Mouse (Mus musculus) bone marrow, adult 2 months (tissue): Measurements from ENCODE around the gene Ercc6. TPM values are rescaled to one million over a fixed set of nuclear protein-coding genes. Genes with fewer than 3 reads are reported as not detected.
A peak's percentile ranks its signal among the peaks of the same experiment; 100 is the strongest.

Experiments used
- H3K27ac ChIP-seq: fragments of 200-500 bp; 2 replicates; pipeline ENCODE4 v1.5.1; 2012; ENCODE audit warnings: low read depth, mild to moderate bottlenecking, control low read depth, inconsistent platforms, low read length; ENCODE audit not compliant: control insufficient read depth, poor library complexity, insufficient read depth
- H3K4me1 ChIP-seq: fragments of 200-500 bp; 2 replicates; pipeline ENCODE4 v1.6.1; 2011; ENCODE audit warnings: low read length; ENCODE audit not compliant: control insufficient read depth, insufficient read depth
- H3K4me3 ChIP-seq: fragments of 200-500 bp; replicated peaks from 2 replicates; pipeline ENCODE3; 2011; ENCODE audit warnings: mild to moderate bottlenecking, low read depth, low read length, control low read depth; ENCODE audit not compliant: control insufficient read depth
- CTCF ChIP-seq: fragments of 200-500 bp; IDR thresholded peaks from 2 replicates; pipeline ENCODE4 v1.5.1; 2011; ENCODE audit warnings: low read length, control low read depth; ENCODE audit not compliant: control insufficient read depth, insufficient read depth
- POLR2A ChIP-seq: fragments of 200-500 bp; IDR thresholded peaks from 2 replicates; pipeline ENCODE4 v1.6.1; 2011; ENCODE audit warnings: low read depth, mild to moderate bottlenecking, control low read depth, low read length, borderline replicate concordance; ENCODE audit not compliant: control insufficient read depth
- WGBS: fragments of 180-500 bp; shearing (Covaris S2); methylation state at CpG from one replicate; pipeline ENCODE4 v1.1.7; 2018; 5-methylcytosine and 5-hydroxymethylcytosine counted together
- polyA plus RNA-seq: library from polyadenylated mRNA; stranded (reverse); fragments of >200 nt; gene quantifications from 2 replicates; pipeline ENCODE4 v1.2.4, GENCODE M21; 2011; ENCODE audit warnings: low replicate concordance; ENCODE audit not compliant: missing spikeins, insufficient read depth, insufficient read length

Ercc6 gene
- polyA plus RNA-seq, 1 experiment: 6.9 TPM

GRCm38 (mm10) chr14:32627271-32627670, 114.0 kb downstream of the Ercc6 start:
- Histone ChIP-seq H3K27ac (no peak overlapping the region), H3K4me3 (no peak overlapping the region), H3K4me1 (peaks cover 2% of the 10 kb centered on the region; the same call in 1 of the 2 replicates)
- 54% methylated on average over 2 of the region's 2 CpGs for WGBS
- TF ChIP-seq CTCF (no peak), POLR2A (no peak)

GRCm38 (mm10) chr14:32628584-32628983, 115.3 kb downstream of the Ercc6 start:
- peaks cover 2% of the 10 kb centered on the region; the same call in 1 of the 2 replicates for H3K4me1 ChIP-seq
- 41% methylated on average over 10 of the region's 10 CpGs for WGBS
- no peak overlapping the region for H3K4me3 ChIP-seq
- TF ChIP-seq CTCF (peak; percentile 20; the same call in 1 of the 2 replicates), POLR2A (no peak)
- H3K27ac ChIP-seq: no peak overlapping the region

Other genes starting within 250 kb of the Ercc6 start
- gene Ogdhl, start 191.5 kb upstream of the Ercc6 start, polyA plus RNA-seq: 0.34 and 3.9 TPM in 2 replicates
- not detected in 2 replicates for gene 1700024G13Rik, start 125.1 kb upstream of the Ercc6 start, polyA plus RNA-seq
- not detected in 2 replicates for gene Slc18a3, start 48.7 kb upstream of the Ercc6 start, polyA plus RNA-seq
- not detected in 2 replicates for gene Chat, start 47.5 kb upstream of the Ercc6 start, polyA plus RNA-seq
- gene Prrxl1, start 85.9 kb downstream of the Ercc6 start, polyA plus RNA-seq: 0.54 and 1.2 TPM in 2 replicates
- gene 3425401B19Rik, start 171.8 kb downstream of the Ercc6 start, polyA plus RNA-seq: 0.18 TPM in 1 of 2 replicates, not detected in the other